ENCODE assay signal across 33 mouse cellular contexts in genomic region chr2:110726106-110726505, GRCm38 (mm10). TPM values are rescaled to one million over a fixed set of nuclear protein-coding genes. Genes with fewer than 3 reads are reported as not detected.
"Had no signal": no experiment of that assay in that cellular context is flagged by ENCODE, and none has a peak within 500 bp of the region (broad histone marks: within the 10 kb centered on the region; RNA-seq: fewer than 3 reads in every experiment).

No protein-coding gene starts in this region.

- H3K4me2 ChIP-seq: heart, embryonic 12.5 days; hindbrain, embryonic 12.5 days; hindbrain, embryonic 14.5 days; intestine, embryonic 15.5 days; kidney, embryonic 15.5 days; limb, embryonic 13.5 days; limb, embryonic 15.5 days; liver, embryonic 12.5 days had no signal

- H3K27me3 ChIP-seq: heart, embryonic 12.5 days; hindbrain, embryonic 12.5 days; intestine, embryonic 15.5 days; kidney, embryonic 15.5 days; limb, embryonic 13.5 days; limb, embryonic 15.5 days; liver, embryonic 12.5 days had no signal

- H3K4me3 ChIP-seq: gastrocnemius, adult 2 months; heart, embryonic 10.5 days; heart, embryonic 12.5 days; hindbrain, embryonic 10.5 days; hindbrain, embryonic 12.5 days; intestine, embryonic 15.5 days; kidney, embryonic 15.5 days; limb, embryonic 13.5 days; limb, embryonic 15.5 days; liver, embryonic 12.5 days had no signal

- H3K9me3 ChIP-seq: heart, embryonic 10.5 days; heart, embryonic 12.5 days; hindbrain, embryonic 10.5 days; hindbrain, embryonic 12.5 days; intestine, embryonic 15.5 days; kidney, embryonic 15.5 days; limb, embryonic 13.5 days; limb, embryonic 15.5 days; liver, embryonic 12.5 days had no signal

- H3K9ac ChIP-seq: heart, embryonic 12.5 days; hindbrain, embryonic 12.5 days; hindbrain, embryonic 14.5 days; intestine, embryonic 15.5 days; kidney, embryonic 15.5 days; limb, embryonic 13.5 days; limb, embryonic 15.5 days; liver, embryonic 12.5 days; liver, embryonic 14.5 days had no signal

- H3K4me1 ChIP-seq: heart, embryonic 10.5 days; heart, embryonic 12.5 days; hindbrain, embryonic 10.5 days; hindbrain, embryonic 12.5 days; intestine, embryonic 15.5 days; kidney, embryonic 15.5 days; limb, embryonic 13.5 days; limb, embryonic 15.5 days; liver, embryonic 12.5 days had no signal

- DNase-seq: gastrocnemius, adult 2 months; gastrocnemius, postnatal 10 days; gastrocnemius, postnatal 25 days; heart, adult 18-20 months; heart, postnatal 10 days; heart, postnatal 4 days; kidney, adult 18-20 months; kidney, adult 8-10 months; kidney, postnatal 14 days; kidney, postnatal 36 days; layer of hippocampus, postnatal 36 days; left cerebral cortex, postnatal 4 days; lung, adult 18-20 months had no signal

- H3K36me3 ChIP-seq: heart, embryonic 10.5 days; heart, embryonic 12.5 days; hindbrain, embryonic 10.5 days; hindbrain, embryonic 12.5 days; intestine, embryonic 15.5 days; kidney, embryonic 15.5 days; limb, embryonic 13.5 days; limb, embryonic 15.5 days; liver, embryonic 12.5 days had no signal

- ATAC-seq: hindbrain, embryonic 16.5 days; inflammation-experienced regulatory T-cells, adult 6 months; intestine, embryonic 15.5 days; intestine, postnatal 0 days; liver, embryonic 12.5 days had no signal

- H3K27ac ChIP-seq: gastrocnemius, adult 2 months; heart, embryonic 10.5 days; hindbrain, embryonic 10.5 days; hindbrain, embryonic 12.5 days; hindbrain, embryonic 14.5 days; intestine, embryonic 15.5 days; kidney, embryonic 15.5 days; kidney, postnatal 0 days; limb, embryonic 13.5 days; limb, embryonic 15.5 days; liver, embryonic 12.5 days; liver, embryonic 14.5 days had no signal

RNA-seq across cellular contexts. Expression of gene Muc15, which starts 5.0 kb away (rescaled TPM):
- polyA plus RNA-seq: heart, embryonic 10.5 days; heart, embryonic 12.5 days; heart, embryonic 14.5 days; inflammation-experienced regulatory T-cells, adult 6 months; intestine, embryonic 15.5 days; intestine, postnatal 0 days; kidney, embryonic 15.5 days; large intestine, adult 2 months; limb, embryonic 11.5 days; liver, adult 2 months; liver, embryonic 12.5 days; liver, embryonic 14.5 days; liver, embryonic 16.5 days had no signal
